Mouse (Mus musculus) right cerebral cortex, adult 2 months (tissue): ENCODE results near the gene Siglece.
A peak's percentile ranks its signal among the peaks of the same experiment; 100 is the strongest.

Experiments used
- DNase-seq, 2 experiments: peaks; one replicate each; pipeline ENCODE4 v3.0.0; 2021 to 2022; ENCODE audit warnings: low spot score in 2 of 2

Siglece gene

DNA sequence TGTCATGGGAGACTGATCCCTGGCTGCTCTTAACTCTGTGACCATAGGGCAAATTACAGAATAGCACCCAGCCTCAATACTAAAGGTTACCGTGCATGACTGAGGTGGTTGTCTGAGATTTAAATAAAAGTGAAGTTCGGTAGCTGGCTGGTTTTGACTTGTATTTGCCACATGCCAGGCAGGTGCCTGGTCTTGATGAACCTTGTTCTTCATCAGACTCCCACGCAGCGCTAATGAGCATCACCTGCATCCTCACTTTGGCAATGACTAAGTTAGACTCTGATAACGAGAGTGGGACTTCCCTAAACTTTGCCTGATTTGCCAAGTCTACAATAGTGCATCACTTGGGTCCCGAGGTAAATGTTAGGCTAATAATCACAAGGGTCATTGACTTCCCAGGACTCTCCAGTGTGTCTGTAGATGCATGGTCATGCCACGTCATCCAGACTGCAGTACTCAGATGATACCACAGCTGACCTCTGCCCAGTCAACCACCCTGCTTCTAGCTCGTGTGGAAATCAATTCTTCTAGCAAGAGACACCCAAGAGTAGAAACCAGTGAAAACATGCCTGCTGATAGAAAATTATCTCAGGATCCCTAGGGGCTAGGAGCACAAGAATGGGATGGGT is 34.1 kb downstream of the Siglece start:
- DNase-seq = no peak

DNA sequence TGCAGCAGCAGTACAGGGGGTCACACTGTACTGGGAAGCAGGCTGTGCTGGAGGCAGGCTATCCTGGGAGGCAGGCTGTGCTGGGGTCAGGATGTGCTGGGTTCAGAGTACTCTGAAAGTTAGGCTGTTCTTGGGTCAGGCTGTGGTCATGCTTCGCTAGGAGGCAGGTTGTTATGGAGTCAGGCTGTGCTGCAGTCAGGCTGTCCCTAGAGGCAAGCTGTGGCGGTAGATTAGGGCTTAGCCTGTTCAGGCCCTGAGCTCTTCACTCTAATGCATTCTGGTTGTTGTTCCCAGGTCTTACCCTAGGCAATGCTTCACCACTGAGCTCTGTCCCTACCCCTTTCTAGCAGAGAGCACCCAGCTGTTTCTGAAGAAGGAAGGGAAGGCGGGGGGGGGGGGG is 34.9 kb downstream of the Siglece start:
- DNase-seq = no peak

DNA sequence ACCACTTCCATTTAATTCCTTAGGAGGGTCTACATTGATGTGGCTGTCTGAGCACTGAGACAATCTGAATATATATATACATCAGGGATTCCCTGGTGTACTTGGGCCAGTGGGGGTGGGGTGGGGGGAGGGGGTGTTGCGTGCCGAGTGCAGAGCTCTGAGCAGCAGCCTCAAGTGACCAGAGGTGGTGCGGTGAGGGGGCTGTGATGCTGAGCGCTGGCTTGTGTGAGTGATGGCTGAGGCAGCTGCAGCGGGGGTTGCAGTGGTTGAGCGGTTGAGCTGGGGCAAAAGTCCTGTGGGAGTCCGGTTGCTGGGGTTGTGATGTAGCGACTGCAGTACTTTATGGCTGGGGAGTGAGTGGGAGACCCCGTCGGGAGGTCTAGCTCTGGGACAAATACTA is 36.1 kb downstream of the Siglece start:
- DNase-seq = no peak

DNA sequence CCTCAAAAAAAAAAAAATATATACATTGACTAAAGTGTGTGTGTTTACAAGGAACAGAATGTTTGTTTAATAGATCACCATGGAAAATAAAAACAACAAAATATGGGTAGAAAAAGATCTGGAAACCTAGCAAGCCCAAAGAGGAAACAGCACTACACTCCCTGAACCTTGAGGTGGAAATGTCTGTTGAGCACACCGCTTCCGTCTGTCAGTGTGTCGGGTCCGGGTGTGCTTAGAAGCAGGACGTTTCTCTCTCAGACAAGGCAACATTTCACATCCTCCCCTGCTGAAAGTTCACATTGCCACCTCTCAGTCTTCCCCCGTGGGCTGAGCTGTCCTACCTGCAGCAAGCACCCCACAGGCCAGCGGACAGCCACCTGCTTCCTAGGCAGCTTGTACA is 37.0 kb downstream of the Siglece start:
- DNase-seq = no peak

DNA sequence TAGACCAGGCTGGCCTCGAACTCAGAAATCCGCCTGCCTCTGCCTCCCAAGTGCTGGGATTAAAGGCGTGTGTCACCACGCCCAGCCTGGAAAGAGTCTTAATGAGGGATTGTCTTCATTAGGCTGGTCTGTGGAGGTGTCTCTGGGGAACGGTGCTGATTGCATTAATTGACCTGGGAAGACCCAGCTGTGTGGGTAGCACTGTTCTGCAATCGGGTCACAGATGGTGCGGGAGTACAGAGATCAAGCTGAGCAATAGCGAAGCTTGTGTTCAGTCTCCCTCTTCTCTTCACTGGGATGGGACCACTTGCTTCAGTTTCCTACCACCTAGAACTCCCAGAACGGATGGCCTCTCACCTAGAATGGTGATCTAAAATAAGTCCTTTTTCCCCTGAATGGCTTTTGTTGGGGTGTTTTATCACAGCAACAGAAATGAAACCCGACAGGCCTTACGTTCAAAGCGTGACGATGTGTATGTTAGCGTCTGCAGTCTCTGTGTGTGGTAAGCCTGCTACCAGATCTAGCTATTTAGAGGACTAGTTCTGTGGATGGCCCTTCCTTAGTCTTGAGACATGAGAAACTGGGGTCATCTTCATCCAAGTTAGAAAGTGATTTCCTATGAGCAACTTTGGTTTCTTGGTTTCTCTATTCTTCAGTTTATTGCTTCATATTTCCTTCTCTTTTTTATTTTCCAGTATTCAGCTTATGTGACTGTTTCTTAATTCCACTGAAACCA is 46.0 kb downstream of the Siglece start:
- DNase-seq = no peak

DNA sequence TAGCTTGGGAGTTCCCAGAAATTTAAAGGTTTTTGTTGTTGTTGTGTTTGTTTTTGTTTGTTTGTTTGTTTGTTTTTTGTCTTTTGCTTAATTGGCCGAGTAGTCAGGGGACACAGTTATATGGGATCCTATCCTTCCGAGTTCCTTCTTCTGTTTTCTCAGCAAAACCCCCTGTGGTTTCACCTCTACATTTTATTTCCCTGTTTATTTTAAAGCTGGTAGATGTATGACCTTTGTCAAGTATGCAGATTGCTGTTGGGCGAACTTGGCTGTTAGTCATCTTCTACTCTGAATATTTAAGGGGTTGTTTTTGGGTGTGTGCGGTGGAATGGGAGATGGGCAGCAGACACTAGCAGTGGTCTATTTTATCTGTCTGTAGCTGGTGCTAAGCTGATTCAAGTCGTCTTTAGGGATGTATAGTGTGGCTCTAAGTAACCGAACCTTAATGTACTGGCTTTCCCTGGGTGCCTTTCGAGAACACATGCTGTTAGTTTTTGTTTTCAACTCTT is 51.6 kb downstream of the Siglece start:
- DNase-seq = no peak

DNA sequence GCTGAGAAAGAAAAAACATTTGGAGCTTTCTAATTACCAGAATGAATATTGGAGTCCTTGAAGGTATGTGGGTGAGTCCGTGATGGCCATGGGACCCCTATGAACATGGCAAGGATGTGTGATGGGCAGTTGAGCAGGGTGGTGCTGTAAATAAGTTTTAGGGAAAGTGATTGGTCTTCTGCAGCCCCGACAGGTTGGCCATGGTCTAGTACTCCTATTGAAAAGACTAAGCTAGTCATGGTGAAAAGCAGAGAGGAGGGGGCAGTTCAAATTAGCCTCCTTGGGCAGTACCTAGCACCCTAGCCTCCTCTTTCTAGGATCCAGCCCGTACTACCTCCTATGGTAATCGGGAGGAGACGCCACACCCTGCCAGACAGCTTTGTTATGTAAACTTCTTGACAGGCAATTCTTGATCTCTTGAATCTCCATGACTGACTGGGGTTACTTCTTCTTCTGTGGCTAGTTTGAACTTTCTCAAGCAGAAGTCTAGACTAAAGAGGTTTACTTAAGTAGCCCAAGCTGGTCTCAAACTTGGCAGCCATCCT is 52.1 kb downstream of the Siglece start:
- DNase-seq = no peak

DNA sequence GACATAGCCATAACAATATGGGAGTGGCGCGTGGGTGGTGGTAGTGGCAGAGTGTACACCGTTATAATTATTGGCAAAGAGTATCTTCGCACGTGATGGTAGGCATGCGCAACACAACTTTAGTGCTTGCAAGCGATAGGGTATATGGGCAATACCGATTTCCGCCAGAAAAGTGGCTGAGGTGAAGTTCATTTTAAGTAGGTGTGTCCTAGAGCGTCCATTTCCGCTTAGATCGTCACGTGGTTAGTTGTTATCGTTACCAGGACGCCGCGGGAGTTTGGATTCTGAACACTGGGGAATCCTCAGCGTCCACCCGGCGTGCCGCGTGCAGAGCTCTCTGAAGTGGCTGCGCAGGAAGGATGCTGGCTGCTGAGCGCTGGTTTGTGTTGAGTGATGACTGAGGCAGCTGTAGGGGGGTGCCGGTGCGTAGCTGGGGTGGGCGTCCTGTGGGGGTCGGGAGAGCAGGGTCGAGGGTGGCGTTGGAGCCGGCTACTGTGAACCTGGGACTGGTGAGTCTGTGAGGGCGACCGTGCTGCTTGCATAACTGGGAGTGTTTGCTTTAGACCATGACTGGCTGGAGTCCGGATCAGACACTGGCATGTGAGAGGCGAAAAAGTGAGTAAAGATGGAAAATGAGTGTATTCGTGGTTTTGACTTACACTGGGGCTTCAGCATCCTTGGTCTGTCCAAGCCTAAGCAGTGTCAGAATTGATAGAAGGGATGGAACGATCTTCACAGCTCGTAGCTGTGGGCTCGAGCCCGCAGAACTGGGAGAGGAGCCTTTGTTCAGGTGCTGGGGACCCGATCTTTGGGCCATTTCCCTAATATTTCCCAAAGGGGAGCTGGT is 52.8 kb downstream of the Siglece start, which contains the start of gene Zfp819:
Gene Zfp819 (plus strand): TSS at position 274 of the 847 bp plus-strand sequence.
- DNase-seq = peak; percentile 74 to 81

DNA sequence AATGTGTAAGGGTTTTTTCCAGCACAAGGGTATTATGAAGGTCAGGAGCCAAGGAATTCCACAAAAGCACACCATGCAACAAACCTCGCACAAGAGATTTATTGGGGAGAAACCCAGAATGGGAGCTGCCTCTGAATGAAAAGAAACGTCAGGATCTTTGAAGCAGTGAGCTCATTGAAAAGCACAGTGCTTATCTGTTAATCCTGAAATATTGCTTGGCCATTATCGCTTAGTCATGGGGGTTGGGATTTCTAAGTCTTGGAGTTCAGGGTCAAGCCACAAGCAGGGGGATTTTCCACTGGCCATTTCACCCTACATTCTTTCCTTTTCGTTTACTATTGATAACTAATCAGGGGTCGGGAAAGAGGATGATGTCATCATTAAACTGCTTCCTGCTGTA is 58.1 kb downstream of the Siglece start:
- no peak for DNase-seq
